Mouse (Mus musculus) adipocyte (in vitro differentiated cells): ENCODE measurements at regions not wholly inside any gene's neighbourhood (a gene's known extent, or its start where the extent isn't known, plus 50 kb on each side); places are given as distances from the start of the nearest gene placed in this dataset.

ENCODE experiments used
- DNase-seq: peaks from one replicate; pipeline ENCODE4 v3.0.0-alpha.2; 2016; ENCODE audit warnings: low spot score

GRCm38 (mm10) chr11:65495034-65495433 lies 225.2 kb upstream of the Myocd start:
- no peak for DNase-seq

- DNase-seq = no peak
Measured at GRCm38 (mm10) chr11:65490426-65490825, 220.6 kb upstream of the Myocd start.

- no peak for DNase-seq
Measured at GRCm38 (mm10) chr11:65475821-65476540, 206.2 kb upstream of the Myocd start.

- DNase-seq = no peak
Measured at GRCm38 (mm10) chr11:65475302-65475701, 205.5 kb upstream of the Myocd start.

GRCm38 (mm10) chr11:65469762-65470741 lies 200.3 kb upstream of the Myocd start:
- DNase-seq = no peak

- DNase-seq = no peak
Measured at GRCm38 (mm10) chr11:65461044-65461443, 191.3 kb upstream of the Myocd start.

GRCm38 (mm10) chr11:65448436-65448835 lies 178.6 kb upstream of the Myocd start:
- DNase-seq = no peak

GRCm38 (mm10) chr11:65443466-65444024 lies 173.8 kb upstream of the Myocd start:
- no peak for DNase-seq

- no peak for DNase-seq
Measured at GRCm38 (mm10) chr11:65435699-65436161, 165.9 kb upstream of the Myocd start.

GRCm38 (mm10) chr11:65421889-65422288 lies 152.1 kb upstream of the Myocd start:
- no peak for DNase-seq

GRCm38 (mm10) chr11:65408621-65409020 lies 138.8 kb upstream of the Myocd start:
- DNase-seq = no peak

- DNase-seq = no peak
Measured at GRCm38 (mm10) chr11:65402460-65403154, 132.8 kb upstream of the Myocd start.

GRCm38 (mm10) chr11:65389238-65389637 lies 119.4 kb upstream of the Myocd start:
- no peak for DNase-seq

GRCm38 (mm10) chr11:65386291-65387061 lies 116.7 kb upstream of the Myocd start:
- no peak for DNase-seq

GRCm38 (mm10) chr11:65375361-65375760 lies 105.6 kb upstream of the Myocd start:
- DNase-seq = no peak

GRCm38 (mm10) chr11:65373136-65373535 lies 103.3 kb upstream of the Myocd start:
- no peak for DNase-seq

- DNase-seq = peak; percentile 50
Measured at GRCm38 (mm10) chr11:65372309-65372811, 102.6 kb upstream of the Myocd start.

GRCm38 (mm10) chr11:65367825-65368224 lies 98.0 kb upstream of the Myocd start:
- peak; percentile 49 for DNase-seq

- peak; percentile 52 for DNase-seq
Measured at GRCm38 (mm10) chr11:65366677-65367370, 97.0 kb upstream of the Myocd start.
